Mouse (Mus musculus): ENCODE measurements around the gene Ctrc.

- TF ChIP-seq CTCF (IDR thresholded peaks at IDR 0.05; ENCODE audit: low read depth): no peak
- TF ChIP-seq EP300 (IDR thresholded peaks at IDR 0.05; ENCODE audit: low read depth): no peak
Observed at GRCm38 (mm10) chr4:141871909-141872308, 25.8 kb upstream of the Ctrc start.
